Mouse (Mus musculus): Measurements from ENCODE around the gene Nprl3.
"Not testable (repeated sequence)": the region's sequence is repeated elsewhere in the genome, so short reads cannot be mapped to it uniquely, and the experiment has no call there.

The Nprl3 gene

GRCm38 (mm10) chr11:32267188-32267884 lies at the start of gene Nprl3:
Gene Nprl3, minus strand, starts transcription at chr11:32267707.
- DNase-seq: peak; percentile 98

- DNase-seq: no peak
Observed at GRCm38 (mm10) chr11:32316009-32316408, 48.5 kb upstream of the Nprl3 start.

- no peak for DNase-seq
Observed at GRCm38 (mm10) chr11:32309928-32310327, 42.4 kb upstream of the Nprl3 start.

- DNase-seq: no peak
Observed at GRCm38 (mm10) chr11:32309446-32309845, 41.9 kb upstream of the Nprl3 start.

- no peak for DNase-seq
Observed at GRCm38 (mm10) chr11:32307006-32307405, 39.5 kb upstream of the Nprl3 start.

- no peak for DNase-seq
Observed at GRCm38 (mm10) chr11:32303455-32303854, 35.9 kb upstream of the Nprl3 start.

- no peak for DNase-seq
Observed at GRCm38 (mm10) chr11:32302824-32303419, 35.4 kb upstream of the Nprl3 start.

- no peak for DNase-seq
Observed at GRCm38 (mm10) chr11:32301506-32301905, 34.0 kb upstream of the Nprl3 start.

- DNase-seq: no peak
Observed at GRCm38 (mm10) chr11:32300279-32301267, 33.1 kb upstream of the Nprl3 start.

GRCm38 (mm10) chr11:32299865-32300264 lies 32.4 kb upstream of the Nprl3 start, which contains the start of gene Hbq1a:
Gene Hbq1a, plus strand, starts transcription at chr11:32300069.
- peak; percentile 65 for DNase-seq

- DNase-seq: no peak
Observed at GRCm38 (mm10) chr11:32298532-32298918, 31.0 kb upstream of the Nprl3 start.

- DNase-seq: no peak
Observed at GRCm38 (mm10) chr11:32297866-32298531, 30.5 kb upstream of the Nprl3 start.

GRCm38 (mm10) chr11:32297417-32297816 lies 29.9 kb upstream of the Nprl3 start:
- DNase-seq: not testable (repeated sequence)

GRCm38 (mm10) chr11:32296203-32296602 lies 28.7 kb upstream of the Nprl3 start, which contains the start of gene Hba-a2:
Gene Hba-a2, plus strand, starts transcription at chr11:32296489.
- not testable (repeated sequence) for DNase-seq

GRCm38 (mm10) chr11:32293479-32293878 lies 26.0 kb upstream of the Nprl3 start:
- DNase-seq: not testable (repeated sequence)

GRCm38 (mm10) chr11:32292819-32293218 lies 25.3 kb upstream of the Nprl3 start:
- not testable (repeated sequence) for DNase-seq

- no peak for DNase-seq
Observed at GRCm38 (mm10) chr11:32287493-32287825, 20.0 kb upstream of the Nprl3 start.

GRCm38 (mm10) chr11:32286695-32287492 lies 19.4 kb upstream of the Nprl3 start, which contains the start of gene Hbq1b:
Gene Hbq1b, plus strand, starts transcription at chr11:32286965.
- peak; percentile 83 for DNase-seq

- not testable (repeated sequence) for DNase-seq
Observed at GRCm38 (mm10) chr11:32285887-32286286, 18.4 kb upstream of the Nprl3 start.

- no peak for DNase-seq
Observed at GRCm38 (mm10) chr11:32285031-32285775, 17.7 kb upstream of the Nprl3 start.

GRCm38 (mm10) chr11:32284582-32284981 lies 17.1 kb upstream of the Nprl3 start:
- not testable (repeated sequence) for DNase-seq
